Mouse (Mus musculus) embryonic facial prominence, embryonic 11.5 days (tissue): ENCODE data around the gene BC049730. TPM values are rescaled to one million over a fixed set of nuclear protein-coding genes. Genes with fewer than 3 reads are reported as not detected.

Experiments used
- ATAC-seq: fragments of 200-750 bp; cut with Nextera tagmentation; replicated peaks from 2 replicates; pipeline ENCODE4 v1.8.0; 2017; ENCODE audit warnings: low read depth; ENCODE audit not compliant: insufficient number of reproducible peaks, low FRiP score, low TSS enrichment
- DNase-seq: peaks from one replicate; pipeline ENCODE4 v3.0.0-alpha.2; 2015; ENCODE audit warnings: low spot score
- H3K27ac ChIP-seq: fragments of 300-500 bp; sonication (generic); replicated peaks from 2 replicates; pipeline ENCODE4 v1.5.1; 2014; ENCODE audit warnings: mild to moderate bottlenecking, low read depth, low read length, control low read depth
- H3K27me3 ChIP-seq: fragments of 300-500 bp; sonication (generic); 2 replicates; pipeline ENCODE4 v1.6.1; 2014; ENCODE audit warnings: mild to moderate bottlenecking, low read length, moderate library complexity, mixed read lengths; ENCODE audit not compliant: control insufficient read depth, insufficient read depth
- H3K36me3 ChIP-seq: fragments of 300-500 bp; sonication (generic); replicated peaks from 2 replicates; pipeline ENCODE4 v1.6.1; 2014; ENCODE audit warnings: low read depth, mild to moderate bottlenecking, low read length, moderate library complexity, mixed read lengths; ENCODE audit not compliant: control insufficient read depth, insufficient read depth
- H3K4me1 ChIP-seq: fragments of 300-500 bp; sonication (generic); 2 replicates; pipeline ENCODE4 v1.6.1; 2014; ENCODE audit warnings: low read length, mixed read lengths; ENCODE audit not compliant: control insufficient read depth, insufficient read depth
- H3K4me2 ChIP-seq: fragments of 300-500 bp; sonication (generic); 2 replicates; pipeline ENCODE4 v1.6.1; 2014; ENCODE audit warnings: low read depth, mild to moderate bottlenecking, control low read depth, low read length, moderate library complexity
- H3K4me3 ChIP-seq: fragments of 300-500 bp; sonication (generic); 2 replicates; pipeline ENCODE4 v1.5.1; 2014; ENCODE audit warnings: low read depth, low read length, control low read depth
- H3K9ac ChIP-seq: fragments of 300-500 bp; sonication (generic); replicated peaks from 2 replicates; pipeline ENCODE4 v1.6.1; 2014; ENCODE audit warnings: mild to moderate bottlenecking, control low read depth, low read length
- H3K9me3 ChIP-seq: fragments of 300-500 bp; sonication (generic); replicated peaks from 2 replicates; pipeline ENCODE4 v1.6.1; 2016; ENCODE audit warnings: mild to moderate bottlenecking, low read length, inconsistent platforms, mixed read lengths; ENCODE audit not compliant: control insufficient read depth
- WGBS: fragments of 180-500 bp; shearing (Covaris S2); extraction: QIAGEN DNeasy Blood & Tissue Kit; methylation state at CpG from one replicate; pipeline ENCODE4 v1.1.7; 2014; 5-methylcytosine and 5-hydroxymethylcytosine counted together
- polyA plus RNA-seq: library from polyadenylated mRNA; unstranded; fragments of >200 nt; fragmentation: Nextera tagmentation; extraction: Ambion mirVana; gene quantifications from 2 replicates; pipeline ENCODE4 v1.2.1, GENCODE M21; 2014

Gene BC049730
- not detected in 2 replicates for polyA plus RNA-seq

DNA sequence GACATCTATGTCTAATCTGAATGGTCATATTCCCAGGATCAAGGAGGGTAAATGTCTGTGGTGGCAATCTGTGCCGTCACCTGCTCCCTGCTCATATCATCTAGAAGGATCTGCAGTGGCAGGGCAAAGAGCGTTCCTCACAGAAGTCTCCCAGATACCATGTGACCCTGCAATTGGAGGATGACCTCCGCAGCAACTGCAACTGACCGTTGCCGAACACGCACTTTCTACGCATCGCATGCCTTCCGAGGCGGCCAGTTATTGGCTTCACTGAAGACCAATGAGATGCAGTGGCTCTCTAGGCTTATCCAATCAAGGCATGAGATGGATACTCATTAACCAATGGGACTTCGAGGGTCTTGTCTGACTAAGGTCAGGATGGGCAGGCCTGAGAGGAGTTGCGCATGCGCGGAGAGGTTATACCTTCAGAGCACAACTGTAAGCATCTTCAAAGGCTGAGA lies at the start of gene BC049730:
BC049730 (plus strand) TSS at position 411 of the 461 bp plus-strand sequence.
- Histone ChIP-seq H3K4me3 (no peak within 1 kb of the TSS), H3K9ac (no peak within 1 kb of the TSS), H3K36me3 (no peaks in the 10 kb centered on the region), H3K27me3 (no peaks in the 10 kb centered on the region), H3K4me2 (no peak within 1 kb of the TSS), H3K4me1 (no peaks in the 10 kb centered on the region), H3K9me3 (no peaks in the 10 kb centered on the region), H3K27ac (no peak within 1 kb of the TSS)
- WGBS: 93% methylated on average over 14 of the region's 14 CpGs
- ATAC-seq (no peak), DNase-seq (no peak)

DNA sequence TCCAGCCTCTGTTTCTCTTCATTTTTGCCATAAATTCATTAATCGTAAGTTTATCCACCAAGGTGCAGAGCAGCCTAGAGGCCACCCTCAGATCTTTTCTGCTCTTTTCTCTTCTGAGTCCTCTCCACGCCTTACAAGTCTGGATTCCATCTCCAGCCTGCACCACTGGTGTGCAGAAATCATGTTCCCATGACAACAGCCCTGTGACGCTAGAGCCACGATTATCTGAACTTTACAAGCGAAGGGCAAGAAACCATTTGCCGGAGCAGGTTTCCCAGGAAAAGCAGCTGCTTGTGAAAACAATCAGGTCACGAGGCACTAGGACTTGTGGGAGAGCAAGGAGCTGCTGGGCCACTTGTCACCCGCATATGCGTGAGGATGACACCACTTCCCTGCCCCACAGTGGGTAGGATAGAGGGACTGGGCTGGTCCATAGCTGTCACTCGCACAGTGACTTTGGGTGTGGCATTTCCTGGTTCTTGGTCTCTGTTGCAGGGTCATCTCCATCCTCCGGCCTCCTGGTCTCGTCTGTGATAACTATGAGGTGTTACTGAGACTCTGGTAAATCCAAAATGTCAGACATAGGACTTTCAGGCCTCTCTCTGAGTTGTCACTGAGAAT lies 49.2 kb upstream of the BC049730 start:
- no peak for ATAC-seq
- no peak overlapping the region for H3K4me2 ChIP-seq
- no peak for DNase-seq
- no peak overlapping the region for H3K9ac ChIP-seq
- H3K9me3 ChIP-seq: no peaks in the 10 kb centered on the region
- H3K4me3 ChIP-seq: no peak overlapping the region
- no peaks in the 10 kb centered on the region for H3K4me1 ChIP-seq
- no peaks in the 10 kb centered on the region for H3K27me3 ChIP-seq
- WGBS: 75% methylated on average over 12 of the region's 12 CpGs
- H3K27ac ChIP-seq: no peak overlapping the region
- no peaks in the 10 kb centered on the region for H3K36me3 ChIP-seq

DNA sequence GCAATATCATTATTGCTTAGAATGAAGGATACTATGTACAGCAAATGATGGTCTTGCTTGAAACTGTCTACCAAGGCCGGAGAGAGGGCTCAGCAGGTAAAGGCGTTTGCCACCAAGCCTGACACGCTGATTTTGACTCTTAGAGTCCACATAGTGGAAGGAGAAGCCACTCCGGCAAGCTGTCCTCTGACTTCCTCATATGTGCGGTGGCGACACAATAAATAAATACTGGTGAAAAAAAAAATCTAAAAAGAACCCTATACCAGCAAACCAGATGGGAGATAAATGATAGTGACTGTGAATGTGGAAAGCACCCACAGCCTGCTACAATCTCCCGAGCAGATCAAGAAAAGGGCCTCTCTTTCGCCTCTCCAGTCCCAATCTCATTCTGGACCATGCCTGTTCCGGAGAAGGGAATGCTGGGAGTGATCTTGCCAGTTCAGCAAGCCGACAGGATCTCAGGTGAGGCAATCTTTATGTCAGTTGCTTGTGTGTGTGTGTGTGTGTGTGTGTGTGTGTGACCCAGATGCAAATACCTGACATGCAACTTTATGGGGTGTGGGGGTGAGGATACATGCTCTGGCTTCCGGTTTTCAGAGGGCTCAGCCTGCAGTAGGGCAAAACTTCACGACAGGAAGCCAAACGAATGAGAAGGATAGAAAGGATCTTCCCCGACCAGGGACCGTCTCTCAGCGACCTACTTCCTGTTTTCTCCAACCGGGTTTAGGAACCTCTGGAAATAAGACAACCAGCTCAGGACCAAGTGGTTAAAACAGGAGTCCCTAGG lies 47.7 kb upstream of the BC049730 start:
- no peak for DNase-seq
- Histone ChIP-seq H3K4me3 (no peak overlapping the region), H3K9ac (no peak overlapping the region), H3K4me1 (no peaks in the 10 kb centered on the region), H3K36me3 (no peaks in the 10 kb centered on the region), H3K9me3 (no peaks in the 10 kb centered on the region), H3K27me3 (no peaks in the 10 kb centered on the region), H3K4me2 (no peak overlapping the region), H3K27ac (no peak overlapping the region)
- no peak for ATAC-seq
- WGBS: 67% methylated on average over 17 of the region's 17 CpGs

DNA sequence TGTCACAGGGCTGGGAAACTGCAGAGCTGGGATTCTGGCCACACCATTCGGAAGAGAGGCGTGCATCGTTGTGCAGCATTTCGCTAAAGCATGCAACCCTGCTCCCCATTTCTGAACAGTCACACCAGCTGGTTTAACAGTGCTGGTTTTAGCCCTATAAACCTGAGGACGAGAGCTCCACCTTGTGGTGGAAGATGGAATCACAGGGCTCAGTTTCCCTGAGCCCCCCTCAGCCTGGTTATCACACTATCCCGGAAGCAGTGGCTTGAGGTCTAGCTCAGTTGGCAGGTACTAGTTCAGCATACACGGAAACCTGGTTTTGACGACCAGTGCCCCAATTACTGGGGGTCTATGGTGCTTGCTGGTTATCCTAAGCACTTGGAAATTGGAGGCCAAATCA lies 46.5 kb upstream of the BC049730 start:
- ATAC-seq (0 out of 2 replicates have a peak, but pooled peaks have one; percentile 34), DNase-seq (peak; percentile 89)
- Histone ChIP-seq H3K4me3 (no peak overlapping the region), H3K9me3 (no peaks in the 10 kb centered on the region), H3K27ac (no peak overlapping the region), H3K27me3 (no peaks in the 10 kb centered on the region), H3K9ac (no peak overlapping the region), H3K4me2 (no peak overlapping the region), H3K36me3 (no peaks in the 10 kb centered on the region), H3K4me1 (no peaks in the 10 kb centered on the region)
- 24% methylated on average over 8 of the region's 8 CpGs for WGBS

DNA sequence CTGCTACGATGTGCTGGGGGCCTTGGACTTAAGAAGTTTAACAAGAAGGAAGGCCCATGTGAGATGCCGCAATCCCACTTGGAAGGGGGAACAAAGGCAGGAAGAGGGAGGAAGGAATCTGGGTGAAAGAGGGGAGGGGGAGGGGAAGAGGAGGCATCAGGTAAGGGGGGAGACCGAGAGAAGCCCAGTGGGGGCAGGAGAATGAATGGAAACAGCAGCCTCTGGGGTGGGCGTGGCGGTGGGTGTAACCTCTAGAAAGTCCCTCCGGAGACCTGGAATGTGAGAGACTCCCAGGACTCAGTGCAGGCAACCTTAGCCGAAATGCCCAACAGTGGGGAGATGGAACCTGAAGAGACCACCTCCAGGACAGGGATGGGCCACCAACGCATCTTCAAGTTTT lies 44.7 kb upstream of the BC049730 start:
- ATAC-seq: no peak

DNA sequence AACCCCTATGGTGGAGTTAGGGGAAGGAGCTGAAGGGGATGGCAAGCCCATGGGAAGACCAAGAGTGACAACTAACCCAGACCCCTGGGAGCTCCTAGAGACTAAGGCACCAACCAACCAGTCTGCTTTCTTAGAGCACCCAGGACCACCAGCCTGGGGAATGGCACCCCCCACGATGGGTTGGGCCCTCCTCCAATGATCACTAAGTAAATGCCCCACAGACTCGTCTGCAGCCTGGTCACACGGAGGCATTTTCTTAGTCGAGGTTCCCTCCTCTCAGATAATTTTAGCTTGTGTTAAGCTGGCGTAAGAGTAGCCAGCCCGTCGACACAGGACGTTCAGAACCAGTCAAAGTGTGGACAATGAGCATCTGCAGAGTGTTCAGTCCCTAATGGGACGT lies 44.1 kb upstream of the BC049730 start:
- no peak overlapping the region for H3K27ac ChIP-seq
- H3K4me3 ChIP-seq: no peak overlapping the region
- DNase-seq (no peak), ATAC-seq (no peak)
- H3K9me3 ChIP-seq: no peaks in the 10 kb centered on the region
- WGBS: 77% methylated on average over 9 of the region's 9 CpGs
- no peaks in the 10 kb centered on the region for H3K27me3 ChIP-seq
- H3K4me2 ChIP-seq: no peak overlapping the region
- H3K9ac ChIP-seq: no peak overlapping the region
- no peaks in the 10 kb centered on the region for H3K36me3 ChIP-seq
- H3K4me1 ChIP-seq: no peaks in the 10 kb centered on the region

More for the DNA sequence above, 44.7 kb upstream of the BC049730 start:
- H3K4me3 ChIP-seq: no peak overlapping the region
- H3K36me3 ChIP-seq: no peaks in the 10 kb centered on the region
- no peaks in the 10 kb centered on the region for H3K4me1 ChIP-seq
- H3K9ac ChIP-seq: no peak overlapping the region
- WGBS: 37% methylated on average over 8 of the region's 8 CpGs
- H3K9me3 ChIP-seq: no peaks in the 10 kb centered on the region
- no peaks in the 10 kb centered on the region for H3K27me3 ChIP-seq
- no peak for DNase-seq
- no peak overlapping the region for H3K4me2 ChIP-seq
- H3K27ac ChIP-seq: no peak overlapping the region

DNA sequence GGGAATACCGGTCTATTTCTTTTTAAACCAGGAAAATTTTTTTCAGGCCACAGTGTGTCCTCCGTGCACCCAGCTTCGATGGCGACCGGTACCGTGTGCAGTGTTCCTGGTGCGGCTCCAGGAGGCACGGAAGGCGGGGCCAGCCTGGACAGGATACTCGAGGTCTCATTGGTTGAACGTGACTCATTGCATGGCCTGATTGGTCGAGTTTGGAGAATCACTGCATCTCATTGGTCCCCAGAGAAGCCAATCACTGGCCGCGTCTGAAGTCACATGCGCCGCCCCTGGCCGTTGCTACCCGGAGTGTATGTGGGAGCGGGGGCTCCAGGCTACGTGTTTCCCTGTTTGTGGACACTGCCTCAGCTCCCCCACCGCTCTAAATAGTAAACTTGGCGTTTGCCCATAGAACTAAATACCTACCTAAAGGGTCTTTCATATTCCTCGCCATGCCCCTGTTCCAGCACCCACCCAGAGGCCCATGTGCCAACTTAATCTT lies 37.0 kb upstream of the BC049730 start:
- no peak for ATAC-seq
- no peak for DNase-seq
- Histone ChIP-seq H3K4me2 (no peak overlapping the region), H3K4me1 (no peaks in the 10 kb centered on the region), H3K9me3 (no peaks in the 10 kb centered on the region), H3K27ac (no peak overlapping the region), H3K27me3 (no peaks in the 10 kb centered on the region), H3K4me3 (no peak overlapping the region), H3K9ac (no peak overlapping the region), H3K36me3 (no peaks in the 10 kb centered on the region)
- WGBS: 92% methylated on average over 23 of the region's 23 CpGs

DNA sequence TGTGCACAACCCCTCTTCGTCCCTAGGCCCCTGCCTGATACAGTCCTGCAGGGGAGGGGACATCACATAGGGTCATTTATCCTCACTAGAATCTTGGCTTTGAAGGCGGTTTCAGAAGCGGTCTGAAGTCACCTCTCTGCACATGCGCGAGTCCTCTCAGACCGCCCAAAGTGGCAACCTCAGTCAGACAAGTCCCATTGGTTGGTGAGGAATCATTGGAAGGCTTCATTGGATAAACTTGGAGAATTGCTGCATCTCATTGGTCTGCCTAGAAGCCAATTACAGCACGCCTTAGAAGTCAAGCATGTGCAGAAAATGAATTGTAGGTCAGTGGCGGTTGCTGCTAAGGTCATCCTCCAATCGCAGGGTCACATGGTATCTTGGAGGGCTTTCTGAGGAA lies 32.5 kb upstream of the BC049730 start, which contains the start of gene Tex101:
Tex101 (minus strand) TSS at position 101 of the 400 bp plus-strand sequence.
- DNase-seq: no peak
- Histone ChIP-seq H3K4me2 (no peak within 1 kb of the TSS), H3K27ac (no peak within 1 kb of the TSS), H3K4me1 (no peaks in the 10 kb centered on the region), H3K27me3 (no peaks in the 10 kb centered on the region), H3K36me3 (no peaks in the 10 kb centered on the region), H3K9ac (no peak within 1 kb of the TSS), H3K9me3 (no peaks in the 10 kb centered on the region), H3K4me3 (no peak within 1 kb of the TSS)
- no peak for ATAC-seq
- 90% methylated on average over 9 of the region's 9 CpGs for WGBS
